Mouse (Mus musculus): ENCODE data around the gene 2410137M14Rik. TPM values are rescaled to one million over a fixed set of nuclear protein-coding genes. Genes with fewer than 3 reads are reported as not detected.
A peak's percentile ranks its signal among the peaks of the same experiment; 100 is the strongest.

Gene 2410137M14Rik
- polyA plus RNA-seq, 1 experiment from 2014 or later = not detected

GRCm38 (mm10) chr17:36989437-36989836, 8.4 kb upstream of the 2410137M14Rik start, which contains the start of gene H2-M5:
TSS of gene H2-M5 (minus strand) at chr17:36989537.
- H3K27me3 ChIP-seq (replicated peaks; ENCODE audit: control insufficient read depth, insufficient read depth, low read length) = peaks cover 32% of the 10 kb centered on the region
- H3K9ac ChIP-seq (ENCODE audit: low read length) = no peak within 1 kb of the TSS
- H3K36me3 ChIP-seq (ENCODE audit: control insufficient read depth, insufficient read depth, low read length) = no peaks in the 10 kb centered on the region
- no peaks in the 10 kb centered on the region for H3K9me3 ChIP-seq (ENCODE audit: control insufficient read depth, low read length)
- no peak within 1 kb of the TSS for H3K27ac ChIP-seq (ENCODE audit: low read depth)
- WGBS = 19% methylated on average over 5 of the region's 5 CpGs
- no peak within 1 kb of the TSS for H3K4me3 ChIP-seq (ENCODE audit: low read depth, low read length)
- H3K4me2 ChIP-seq (ENCODE audit: low read length) = peak within 1 kb of the TSS; percentile 33
- no peaks in the 10 kb centered on the region for H3K4me1 ChIP-seq (replicated peaks; ENCODE audit: control insufficient read depth, insufficient read depth, low read length)
- ATAC-seq (replicated peaks; ENCODE audit: low FRiP score, low TSS enrichment, low read depth) (no peak), DNase-seq (ENCODE audit: low spot score) (no peak)

GRCm38 (mm10) chr17:36988475-36988874, 7.4 kb upstream of the 2410137M14Rik start:
- Histone ChIP-seq H3K4me1 (replicated peaks; ENCODE audit: control insufficient read depth, insufficient read depth, low read length) (no peaks in the 10 kb centered on the region), H3K27me3 (replicated peaks; ENCODE audit: control insufficient read depth, insufficient read depth, low read length) (peaks cover 32% of the 10 kb centered on the region), H3K27ac (ENCODE audit: low read depth) (no peak overlapping the region), H3K36me3 (ENCODE audit: control insufficient read depth, insufficient read depth, low read length) (no peaks in the 10 kb centered on the region), H3K9me3 (ENCODE audit: control insufficient read depth, low read length) (no peaks in the 10 kb centered on the region), H3K4me3 (ENCODE audit: low read depth, low read length) (no peak overlapping the region), H3K4me2 (ENCODE audit: low read length) (peak overlapping the region; percentile 33), H3K9ac (ENCODE audit: low read length) (no peak overlapping the region)
- 7% methylated on average over 24 of the region's 24 CpGs for WGBS
- DNase-seq (ENCODE audit: low spot score) = no peak
- peak; percentile 55 for ATAC-seq (replicated peaks; ENCODE audit: low FRiP score, low TSS enrichment, low read depth)

GRCm38 (mm10) chr17:36982253-36983155, 1.5 kb upstream of the 2410137M14Rik start:
- Histone ChIP-seq H3K27me3 (replicated peaks; ENCODE audit: control insufficient read depth, insufficient read depth, low read length) (peaks cover 4% of the 10 kb centered on the region; the same call in 1 of the 2 replicates), H3K9me3 (ENCODE audit: control insufficient read depth, low read length) (no peaks in the 10 kb centered on the region), H3K4me3 (ENCODE audit: low read depth, low read length) (no peak overlapping the region), H3K4me1 (replicated peaks; ENCODE audit: control insufficient read depth, insufficient read depth, low read length) (peaks cover 11% of the 10 kb centered on the region), H3K27ac (ENCODE audit: low read depth) (no peak overlapping the region), H3K36me3 (ENCODE audit: control insufficient read depth, insufficient read depth, low read length) (no peaks in the 10 kb centered on the region), H3K9ac (ENCODE audit: low read length) (no peak overlapping the region), H3K4me2 (ENCODE audit: low read length) (peak overlapping the region; percentile 44; the same call in 1 of the 2 replicates)
- ATAC-seq (replicated peaks; ENCODE audit: low FRiP score, low TSS enrichment, low read depth) (no peak), DNase-seq (ENCODE audit: low spot score) (no peak)
- 25% methylated on average over 5 of the region's 5 CpGs for WGBS

- H3K4me1 ChIP-seq (replicated peaks; ENCODE audit: control insufficient read depth, insufficient read depth, low read length) = peaks cover 11% of the 10 kb centered on the region
- no peak overlapping the region for H3K27ac ChIP-seq (ENCODE audit: low read depth)
- H3K4me3 ChIP-seq (ENCODE audit: low read depth, low read length) = no peak overlapping the region
- no peak for DNase-seq (ENCODE audit: low spot score)
- no peaks in the 10 kb centered on the region for H3K36me3 ChIP-seq (ENCODE audit: control insufficient read depth, insufficient read depth, low read length)
- WGBS = under 1% methylated on average over 4 of the region's 4 CpGs
- ATAC-seq (replicated peaks; ENCODE audit: low FRiP score, low TSS enrichment, low read depth) = no peak; the same call in 1 of the 2 replicates
- H3K4me2 ChIP-seq (ENCODE audit: low read length) = peak overlapping the region; percentile 44
- no peak overlapping the region for H3K9ac ChIP-seq (ENCODE audit: low read length)
- no peaks in the 10 kb centered on the region for H3K9me3 ChIP-seq (ENCODE audit: control insufficient read depth, low read length)
- no peaks in the 10 kb centered on the region for H3K27me3 ChIP-seq (replicated peaks; ENCODE audit: control insufficient read depth, insufficient read depth, low read length)
Observed at GRCm38 (mm10) chr17:36981845-36982244, 808 bp upstream of the 2410137M14Rik start.

DNA sequence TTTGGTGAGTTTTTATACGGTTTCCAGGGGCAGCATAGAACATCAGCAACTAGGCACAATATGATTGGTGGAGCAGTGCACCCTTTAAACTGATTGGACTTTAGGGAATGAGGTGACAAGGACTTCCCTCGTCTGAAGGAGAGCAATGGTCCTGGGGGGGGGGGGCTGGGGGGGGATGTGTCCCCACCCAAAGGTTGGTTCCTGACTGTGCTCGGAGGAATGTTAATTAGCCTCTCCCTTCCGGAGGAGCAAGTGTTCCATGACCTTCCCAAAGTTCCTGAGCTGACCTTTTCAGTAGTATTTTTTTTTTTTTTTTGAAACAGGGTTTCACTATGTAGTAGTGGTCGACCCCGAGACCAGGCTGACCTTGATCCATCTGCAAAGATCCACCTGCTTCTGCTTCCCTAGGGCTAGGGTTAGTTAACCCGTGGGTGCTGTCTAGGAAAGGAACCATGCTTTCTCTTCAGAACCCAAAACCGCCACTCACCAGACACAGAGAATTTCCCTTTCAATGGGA, 7.7 kb downstream of the 2410137M14Rik start:
- WGBS = 70% methylated on average over 8 of the region's 8 CpGs

GRCm38 (mm10) chr17:36972791-36973190, 8.2 kb downstream of the 2410137M14Rik start:
- 72% methylated on average over 3 of the region's 3 CpGs for WGBS
- Histone ChIP-seq H3K36me3 (ENCODE audit: control insufficient read depth, insufficient read depth, low read length) (no peaks in the 10 kb centered on the region), H3K27ac (ENCODE audit: low read depth) (no peak overlapping the region), H3K4me2 (ENCODE audit: low read length) (no peak overlapping the region), H3K27me3 (replicated peaks; ENCODE audit: control insufficient read depth, insufficient read depth, low read length) (no peaks in the 10 kb centered on the region), H3K4me1 (replicated peaks; ENCODE audit: control insufficient read depth, insufficient read depth, low read length) (no peaks in the 10 kb centered on the region), H3K9me3 (ENCODE audit: control insufficient read depth, low read length) (no peaks in the 10 kb centered on the region), H3K9ac (ENCODE audit: low read length) (no peak overlapping the region), H3K4me3 (ENCODE audit: low read depth, low read length) (no peak overlapping the region)
- no peak for ATAC-seq (replicated peaks; ENCODE audit: low FRiP score, low TSS enrichment, low read depth)
- no peak for DNase-seq (ENCODE audit: low spot score)

More for the DNA sequence above, 7.7 kb downstream of the 2410137M14Rik start:
- Histone ChIP-seq H3K4me2 (ENCODE audit: low read length) (no peak overlapping the region), H3K27ac (ENCODE audit: low read depth) (no peak overlapping the region), H3K27me3 (replicated peaks; ENCODE audit: control insufficient read depth, insufficient read depth, low read length) (no peaks in the 10 kb centered on the region), H3K4me3 (ENCODE audit: low read depth, low read length) (no peak overlapping the region), H3K36me3 (ENCODE audit: control insufficient read depth, insufficient read depth, low read length) (no peaks in the 10 kb centered on the region), H3K9ac (ENCODE audit: low read length) (no peak overlapping the region), H3K9me3 (ENCODE audit: control insufficient read depth, low read length) (no peaks in the 10 kb centered on the region), H3K4me1 (replicated peaks; ENCODE audit: control insufficient read depth, insufficient read depth, low read length) (no peaks in the 10 kb centered on the region)
- DNase-seq (ENCODE audit: low spot score) (no peak), ATAC-seq (replicated peaks; ENCODE audit: low FRiP score, low TSS enrichment, low read depth) (no peak)

- Histone ChIP-seq H3K4me2 (ENCODE audit: low read length) (no peak overlapping the region), H3K4me1 (replicated peaks; ENCODE audit: control insufficient read depth, insufficient read depth, low read length) (no peaks in the 10 kb centered on the region), H3K27me3 (replicated peaks; ENCODE audit: control insufficient read depth, insufficient read depth, low read length) (no peaks in the 10 kb centered on the region), H3K4me3 (ENCODE audit: low read depth, low read length) (no peak overlapping the region), H3K9ac (ENCODE audit: low read length) (no peak overlapping the region), H3K36me3 (ENCODE audit: control insufficient read depth, insufficient read depth, low read length) (no peaks in the 10 kb centered on the region), H3K9me3 (ENCODE audit: control insufficient read depth, low read length) (no peaks in the 10 kb centered on the region), H3K27ac (ENCODE audit: low read depth) (no peak overlapping the region)
- WGBS = 91% methylated on average over 6 of the region's 6 CpGs
- DNase-seq (ENCODE audit: low spot score) = peak; percentile 36
- no peak for ATAC-seq (replicated peaks; ENCODE audit: low FRiP score, low TSS enrichment, low read depth)
Observed at GRCm38 (mm10) chr17:36971172-36971850, 9.7 kb downstream of the 2410137M14Rik start.

GRCm38 (mm10) chr17:36970316-36970890, 10.6 kb downstream of the 2410137M14Rik start:
- H3K9ac ChIP-seq (ENCODE audit: low read length) = no peak overlapping the region
- H3K27ac ChIP-seq (ENCODE audit: low read depth) = no peak overlapping the region
- no peaks in the 10 kb centered on the region for H3K9me3 ChIP-seq (ENCODE audit: control insufficient read depth, low read length)
- ATAC-seq (replicated peaks; ENCODE audit: low FRiP score, low TSS enrichment, low read depth) (no peak), DNase-seq (ENCODE audit: low spot score) (no peak)
- no peaks in the 10 kb centered on the region for H3K27me3 ChIP-seq (replicated peaks; ENCODE audit: control insufficient read depth, insufficient read depth, low read length)
- no peaks in the 10 kb centered on the region for H3K36me3 ChIP-seq (ENCODE audit: control insufficient read depth, insufficient read depth, low read length)
- no peak overlapping the region for H3K4me3 ChIP-seq (ENCODE audit: low read depth, low read length)
- no peak overlapping the region for H3K4me2 ChIP-seq (ENCODE audit: low read length)
- H3K4me1 ChIP-seq (replicated peaks; ENCODE audit: control insufficient read depth, insufficient read depth, low read length) = no peaks in the 10 kb centered on the region
- WGBS = 75% methylated on average over 14 of the region's 14 CpGs

All from intestine, embryonic 14.5 days (tissue).